Mouse (Mus musculus) liver, embryonic 14.5 days (tissue): ENCODE data around the gene Srcin1. TPM values are rescaled to one million over a fixed set of nuclear protein-coding genes. Genes with fewer than 3 reads are reported as not detected.

Experiments used
- ATAC-seq: fragments of 200-750 bp; cut with Nextera tagmentation; 2 replicates; pipeline ENCODE4 v1.8.0; 2017; ENCODE audit warnings: moderate number of reproducible peaks, mild to moderate bottlenecking, moderate library complexity; ENCODE audit not compliant: insufficient read depth
- DNase-seq, 3 experiments: peaks; one replicate each; pipeline ENCODE4 v3.0.0-alpha.2; 2012 to 2013; ENCODE audit warnings: low read depth in 3 of 3, low spot score in 3 of 3
- H3K27ac ChIP-seq: fragments of 300-500 bp; sonication (generic); 2 replicates; pipeline ENCODE4 v1.5.1; 2014; ENCODE audit warnings: moderate library complexity, mild to moderate bottlenecking, control low read depth, inconsistent platforms
- H3K27me3 ChIP-seq: fragments of 300-500 bp; sonication (generic); 2 replicates; pipeline ENCODE4 v1.6.1; 2014; ENCODE audit warnings: mild to moderate bottlenecking, low read length, moderate library complexity; ENCODE audit not compliant: control insufficient read depth, insufficient read depth
- H3K36me3 ChIP-seq: fragments of 300-500 bp; sonication (generic); replicated peaks from 2 replicates; pipeline ENCODE4 v1.6.1; 2014; ENCODE audit warnings: low read depth; ENCODE audit not compliant: control insufficient read depth, insufficient read depth
- H3K4me1 ChIP-seq, 2 experiments: fragments of 200-500 bp in 1 of 2; fragments of 300-500 bp in 1 of 2; sonication (generic) in 1 of 2; replicated peaks; 2 replicates each; pipeline ENCODE4 v1.6.1; 2012 to 2014; ENCODE audit warnings: antibody characterized with exemption in 1 of 2, inconsistent platforms in 1 of 2, low read length in 1 of 2; ENCODE audit not compliant: control insufficient read depth in 2 of 2, insufficient read depth in 2 of 2
- H3K4me2 ChIP-seq: fragments of 300-500 bp; sonication (generic); 2 replicates; pipeline ENCODE4 v1.6.1; 2014; ENCODE audit warnings: low read depth, mild to moderate bottlenecking, control low read depth, moderate library complexity
- H3K4me3 ChIP-seq, 2 experiments: fragments of 200-500 bp in 1 of 2; fragments of 300-500 bp in 1 of 2; sonication (generic) in 1 of 2; 2 replicates each; pipeline ENCODE4 v1.5.1; 2012 to 2014; ENCODE audit warnings: low read depth in 2 of 2, low read length in 2 of 2, mild to moderate bottlenecking in 2 of 2, control low read depth in 1 of 2, inconsistent platforms in 1 of 2, moderate library complexity in 1 of 2; ENCODE audit not compliant: insufficient read depth in 1 of 2
- H3K9ac ChIP-seq: fragments of 300-500 bp; sonication (generic); replicated peaks from 2 replicates; pipeline ENCODE4 v1.6.1; 2014; ENCODE audit warnings: mild to moderate bottlenecking, control low read depth, moderate library complexity
- H3K9me3 ChIP-seq: fragments of 300-500 bp; sonication (generic); 2 replicates; pipeline ENCODE4 v1.6.1; 2016; ENCODE audit warnings: low read length, mixed read lengths; ENCODE audit not compliant: control insufficient read depth
- CTCF ChIP-seq: IDR thresholded peaks from 2 replicates; pipeline ENCODE4 v1.5.1; 2016; ENCODE audit warnings: antibody characterized with exemption, low read depth, control low read depth
- EP300 ChIP-seq: IDR thresholded peaks from 2 replicates; pipeline ENCODE4 v1.6.1; 2016; ENCODE audit warnings: antibody characterized with exemption, low read depth
- WGBS: fragments of 180-500 bp; shearing (Covaris S2); extraction: QIAGEN DNeasy Blood & Tissue Kit; methylation state at CpG from one replicate; pipeline ENCODE4 v1.1.7; 2014; ENCODE audit not compliant: insufficient replicate concordance; 5-methylcytosine and 5-hydroxymethylcytosine counted together
- polyA plus RNA-seq, 2 experiments: library from polyadenylated mRNA; depleted of rRNA in 1 of 2; stranded (reverse) in 1 of 2; unstranded in 1 of 2; fragments of >200 nt; fragmentation: Nextera tagmentation in 1 of 2; extraction: Ambion mirVana in 1 of 2; gene quantifications; 2 replicates each; pipeline versions ENCODE4 v1.2.1 to v1.2.3; 2012 to 2014

Gene Srcin1
- polyA plus RNA-seq, 2 experiments = 0.04 TPM; not detected in 1

- H3K27ac ChIP-seq = no peak overlapping the region
- TF ChIP-seq CTCF (no peak), EP300 (no peak)
- H3K9ac ChIP-seq = no peak overlapping the region
These were observed 62.9 kb downstream of the Srcin1 start for GRCm38 (mm10) chr11:97513066-97513465.

GRCm38 (mm10) chr11:97512511-97512910 is 63.5 kb downstream of the Srcin1 start:
- ATAC-seq (no peak), DNase-seq (no peak)
- TF ChIP-seq CTCF = no peak
- TF ChIP-seq EP300 = no peak
- H3K9ac ChIP-seq = no peak overlapping the region; the same call in 1 of the 2 replicates
- H3K27ac ChIP-seq = no peak overlapping the region
- H3K4me3 ChIP-seq = peak overlapping the region; percentile 47 to 60
- peak overlapping the region; percentile 63 for H3K4me2 ChIP-seq
- H3K4me1 ChIP-seq = peaks cover 2 to 12% of the 10 kb centered on the region in 2 experiments; a peak in 3 of 4 replicates
- 67% methylated on average over 6 of the region's 6 CpGs for WGBS
- no peaks in the 10 kb centered on the region for H3K27me3 ChIP-seq
- H3K9me3 ChIP-seq = no peaks in the 10 kb centered on the region
- H3K36me3 ChIP-seq = no peaks in the 10 kb centered on the region

More at GRCm38 (mm10) chr11:97513066-97513465, 62.9 kb downstream of the Srcin1 start:
- Histone ChIP-seq H3K4me3 (no peak overlapping the region), H3K4me1 (peaks cover 2 to 12% of the 10 kb centered on the region in 2 experiments; a peak in 3 of 4 replicates), H3K36me3 (no peaks in the 10 kb centered on the region), H3K4me2 (no peak overlapping the region), H3K27me3 (no peaks in the 10 kb centered on the region), H3K9me3 (no peaks in the 10 kb centered on the region)
- 88% methylated on average over 3 of the region's 3 CpGs for WGBS
- no peak for DNase-seq
- ATAC-seq = no peak

- H3K36me3 ChIP-seq = no peaks in the 10 kb centered on the region
- H3K9me3 ChIP-seq = no peaks in the 10 kb centered on the region
- H3K4me1 ChIP-seq = peaks cover 2 to 12% of the 10 kb centered on the region in 2 experiments; a peak in 3 of 4 replicates
- TF ChIP-seq CTCF = no peak
- no peak for TF ChIP-seq EP300
- no peaks in the 10 kb centered on the region for H3K27me3 ChIP-seq
- 13% methylated on average over 13 of the region's 13 CpGs for WGBS
- peak overlapping the region; percentile 9; the same call in 1 of the 2 replicates for H3K9ac ChIP-seq
- peak overlapping the region; percentile 63 for H3K4me2 ChIP-seq
- peak overlapping the region; percentile 47 to 60 for H3K4me3 ChIP-seq
- peak; percentile 21; the same call in 1 of the 2 replicates for ATAC-seq
- DNase-seq = peak; percentile 10 to 29 (median 22)
- H3K27ac ChIP-seq = no peak overlapping the region
These were observed 64.2 kb downstream of the Srcin1 start for GRCm38 (mm10) chr11:97511661-97512369.

GRCm38 (mm10) chr11:97510966-97511660 is 64.9 kb downstream of the Srcin1 start:
- TF ChIP-seq CTCF (peak; percentile 92), EP300 (no peak)
- DNase-seq (peak; percentile 31 to 50 (median 36)), ATAC-seq (peak; percentile 57; the same call in 1 of the 2 replicates)
- Histone ChIP-seq H3K4me2 (peak overlapping the region; percentile 63), H3K4me1 (peaks cover 2 to 12% of the 10 kb centered on the region in 2 experiments; a peak in 3 of 4 replicates), H3K27ac (no peak overlapping the region), H3K36me3 (no peaks in the 10 kb centered on the region), H3K4me3 (peak overlapping the region in 1 of 2 experiments; percentile 60; a peak in 1 of 4 replicates), H3K27me3 (no peaks in the 10 kb centered on the region), H3K9ac (no peak overlapping the region), H3K9me3 (no peaks in the 10 kb centered on the region)
- 30% methylated on average over 10 of the region's 10 CpGs for WGBS
